Comparison of ENCODE assay signal across 8 mouse cellular contexts in genomic region chr5:36226296-36226695, GRCm38 (mm10). TPM values are rescaled to one million over a fixed set of nuclear protein-coding genes. Genes with fewer than 3 reads are reported as not detected.
DNase-seq lines count a peak whose midpoint lies in the region; ATAC-seq and TF ChIP-seq lines count a peak whose summit lies in the region.

No protein-coding gene starts in this region.

- no peak for DNase-seq in forebrain, embryonic 11.5 days (ENCODE audit: low spot score)
- no peak for DNase-seq in lung, adult 2 months
- DNase-seq in kidney, postnatal 10 days: peak; percentile 40
- DNase-seq in skeletal muscle tissue, adult 2 months (ENCODE audit: low read depth, low spot score): peak; percentile 12
- DNase-seq in embryo, embryonic 9.5 days (ENCODE audit: extremely low spot score): no peak
- no peak for DNase-seq in thymus, postnatal 25 days

- 81% methylated on average over 11 of the region's 11 CpGs for WGBS in forebrain, embryonic 12.5 days
- 74% methylated on average over 11 of the region's 11 CpGs for WGBS in forebrain, embryonic 11.5 days
- 45% methylated on average over 11 of the region's 11 CpGs for WGBS in lung, embryonic 15.5 days
- 42% methylated on average over 11 of the region's 11 CpGs for WGBS in lung, adult 2 months

- no peak for TF ChIP-seq CTCF in lung, adult 2 months (IDR thresholded peaks at IDR 0.05; ENCODE audit: insufficient read depth, low read length)

- H3K4me1 ChIP-seq in forebrain, embryonic 12.5 days: peaks cover 58% of the 10 kb centered on the region
- peaks cover 15% of the 10 kb centered on the region for H3K4me1 ChIP-seq in forebrain, embryonic 11.5 days (replicated peaks; ENCODE audit: control insufficient read depth, insufficient read depth, low read length)
- H3K4me1 ChIP-seq in lung, embryonic 15.5 days: 0 out of 2 replicates have a peak, but pooled peaks cover 4% of the 10 kb centered on the region
- H3K4me1 ChIP-seq in lung, adult 2 months (ENCODE audit: control insufficient read depth, insufficient read depth, low read length): no peaks in the 10 kb centered on the region

- H3K4me2 ChIP-seq in forebrain, embryonic 12.5 days: no peak overlapping the region
- no peak overlapping the region for H3K4me2 ChIP-seq in forebrain, embryonic 11.5 days (ENCODE audit: low read depth, low read length, severe bottlenecking)
- no peak overlapping the region for H3K4me2 ChIP-seq in lung, embryonic 15.5 days

- no peaks in the 10 kb centered on the region for H3K9me3 ChIP-seq in forebrain, embryonic 12.5 days
- no peaks in the 10 kb centered on the region for H3K9me3 ChIP-seq in forebrain, embryonic 11.5 days (ENCODE audit: control insufficient read depth, low read length)
- no peaks in the 10 kb centered on the region for H3K9me3 ChIP-seq in lung, embryonic 15.5 days

- no peak for ATAC-seq in forebrain, embryonic 12.5 days (ENCODE audit: low FRiP score)
- ATAC-seq in forebrain, embryonic 11.5 days (replicated peaks; ENCODE audit: low FRiP score): no peak
- ATAC-seq in lung, embryonic 15.5 days (ENCODE audit: borderline replicate concordance, extremely low read depth, low FRiP score, low TSS enrichment): no peak

- H3K27ac ChIP-seq in forebrain, embryonic 12.5 days: 0 out of 2 replicates have a peak overlapping the region, but pooled peaks have one; percentile 50
- H3K27ac ChIP-seq in forebrain, embryonic 11.5 days (ENCODE audit: low read depth, low read length): no peak overlapping the region
- 0 out of 2 replicates have a peak overlapping the region, but pooled peaks have one; percentile 18 for H3K27ac ChIP-seq in lung, embryonic 15.5 days

- TF ChIP-seq POLR2A in lung, adult 2 months (IDR thresholded peaks at IDR 0.05; ENCODE audit: borderline replicate concordance, extremely low read depth, low read depth, low read length): no peak

- H3K9ac ChIP-seq in forebrain, embryonic 12.5 days: no peak overlapping the region
- no peak overlapping the region for H3K9ac ChIP-seq in forebrain, embryonic 11.5 days (ENCODE audit: low read length)
- H3K9ac ChIP-seq in lung, embryonic 15.5 days: no peak overlapping the region

- no peak overlapping the region for H3K4me3 ChIP-seq in forebrain, embryonic 12.5 days (replicated peaks)
- H3K4me3 ChIP-seq in forebrain, embryonic 11.5 days (ENCODE audit: low read depth, low read length): no peak overlapping the region
- H3K4me3 ChIP-seq in lung, embryonic 15.5 days: no peak overlapping the region
- no peak overlapping the region for H3K4me3 ChIP-seq in lung, adult 2 months (replicated peaks; ENCODE audit: extremely low read depth, low read depth, low read length)

- H3K27me3 ChIP-seq in forebrain, embryonic 12.5 days: no peaks in the 10 kb centered on the region
- H3K27me3 ChIP-seq in forebrain, embryonic 11.5 days (ENCODE audit: control insufficient read depth, insufficient read depth, low read length): no peaks in the 10 kb centered on the region
- no peaks in the 10 kb centered on the region for H3K27me3 ChIP-seq in lung, embryonic 15.5 days

- no peaks in the 10 kb centered on the region for H3K36me3 ChIP-seq in forebrain, embryonic 12.5 days (replicated peaks)
- H3K36me3 ChIP-seq in forebrain, embryonic 11.5 days (ENCODE audit: control insufficient read depth, insufficient read depth, low read length): no peaks in the 10 kb centered on the region
- no peaks in the 10 kb centered on the region for H3K36me3 ChIP-seq in lung, embryonic 15.5 days

RNA-seq across cellular contexts. Expression of gene Psapl1, which starts 22.5 kb away (rescaled TPM):
- 0.09 TPM in 1 of 2 replicates, not detected in the other for polyA plus RNA-seq in forebrain, embryonic 12.5 days (2016; fragmentation: Nextera tagmentation; extraction: Ambion mirVana)
- 0.09 TPM in 1 of 2 replicates, not detected in the other for polyA plus RNA-seq in forebrain, embryonic 11.5 days (2014; fragmentation: Nextera tagmentation; extraction: Ambion mirVana)
- 0.11 and 0.19 TPM in 2 replicates for polyA plus RNA-seq in lung, embryonic 15.5 days (2015; fragmentation: Nextera tagmentation; extraction: Ambion mirVana)
- 0.11 and 25.6 TPM in 2 replicates for polyA plus RNA-seq in lung, adult 2 months (2012; rRNA removed)

Comparison
In these comparisons a context has a peak if more than half of its experiments do, and no peak if none do; other contexts are left out.
1. DNase-seq: peak in kidney, postnatal 10 days (single experiment) and skeletal muscle tissue, adult 2 months (single experiment); none in forebrain, embryonic 11.5 days (single experiment), lung, adult 2 months (single experiment), embryo, embryonic 9.5 days (single experiment) and thymus, postnatal 25 days (single experiment).